Mouse (Mus musculus): ENCODE measurements around the gene Tmem184c.

Gene Tmem184c

DNA sequence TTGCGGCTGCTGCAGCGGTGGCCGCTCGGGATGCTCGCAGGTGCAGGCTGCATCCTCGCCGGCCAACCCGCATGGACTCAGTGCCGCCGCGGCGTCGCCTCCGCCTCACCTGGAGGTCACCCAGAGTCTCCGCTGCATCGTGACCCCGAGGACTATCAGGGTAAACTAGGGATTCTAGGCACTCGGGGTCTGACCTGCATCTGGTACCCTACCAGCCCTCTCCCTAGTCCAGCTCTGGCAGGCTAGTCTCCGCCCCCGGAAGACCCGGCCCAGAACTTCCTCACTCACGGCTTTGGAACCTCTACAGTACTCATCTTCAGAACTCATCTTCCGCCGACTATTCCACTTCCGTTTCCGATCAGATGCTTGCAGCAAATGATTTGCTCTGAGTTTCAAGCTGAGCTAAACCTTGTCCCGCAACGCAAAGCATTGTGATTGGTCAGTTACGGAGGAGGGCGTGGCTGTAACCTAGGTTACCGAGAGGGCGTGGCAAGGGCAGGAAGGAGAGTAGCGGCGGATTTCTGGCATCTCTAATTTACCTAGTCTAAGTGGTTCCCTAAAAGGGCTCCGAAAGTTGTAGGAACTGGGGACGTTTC is at the start of gene Tmem184c:
Gene Tmem184c, minus strand, starts transcription at position 325 of the 596 bp plus-strand sequence.
- peak; percentile 99 for DNase-seq (ENCODE audit: low read depth, low spot score)

GRCm38 (mm10) chr8:77659534-77660080 is 49.1 kb upstream of the Tmem184c start:
- DNase-seq (ENCODE audit: low read depth, low spot score) = peak; percentile 19

DNA sequence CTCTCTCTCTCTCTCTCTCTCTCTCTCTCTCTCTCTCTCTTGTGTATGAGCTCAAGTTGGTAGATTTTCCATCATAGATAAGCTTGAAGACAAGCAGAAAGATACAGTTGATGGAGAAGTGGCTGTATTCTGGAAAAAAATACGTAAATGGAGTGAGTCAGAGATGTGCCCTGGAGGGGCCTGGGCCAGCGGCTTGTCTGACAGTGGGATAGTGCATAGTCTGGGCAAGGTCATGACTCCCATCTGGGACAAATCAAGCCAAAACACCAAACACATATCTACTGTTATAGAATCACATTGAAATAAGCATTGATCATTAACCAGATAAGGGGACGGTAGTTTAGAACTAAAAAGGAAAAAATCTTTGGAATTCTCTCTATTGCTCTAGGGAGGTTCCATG is 47.9 kb upstream of the Tmem184c start:
- no peak for DNase-seq (ENCODE audit: low read depth, low spot score)

GRCm38 (mm10) chr8:77650646-77651190 is 40.2 kb upstream of the Tmem184c start:
- DNase-seq (ENCODE audit: low read depth, low spot score) = no peak

DNA sequence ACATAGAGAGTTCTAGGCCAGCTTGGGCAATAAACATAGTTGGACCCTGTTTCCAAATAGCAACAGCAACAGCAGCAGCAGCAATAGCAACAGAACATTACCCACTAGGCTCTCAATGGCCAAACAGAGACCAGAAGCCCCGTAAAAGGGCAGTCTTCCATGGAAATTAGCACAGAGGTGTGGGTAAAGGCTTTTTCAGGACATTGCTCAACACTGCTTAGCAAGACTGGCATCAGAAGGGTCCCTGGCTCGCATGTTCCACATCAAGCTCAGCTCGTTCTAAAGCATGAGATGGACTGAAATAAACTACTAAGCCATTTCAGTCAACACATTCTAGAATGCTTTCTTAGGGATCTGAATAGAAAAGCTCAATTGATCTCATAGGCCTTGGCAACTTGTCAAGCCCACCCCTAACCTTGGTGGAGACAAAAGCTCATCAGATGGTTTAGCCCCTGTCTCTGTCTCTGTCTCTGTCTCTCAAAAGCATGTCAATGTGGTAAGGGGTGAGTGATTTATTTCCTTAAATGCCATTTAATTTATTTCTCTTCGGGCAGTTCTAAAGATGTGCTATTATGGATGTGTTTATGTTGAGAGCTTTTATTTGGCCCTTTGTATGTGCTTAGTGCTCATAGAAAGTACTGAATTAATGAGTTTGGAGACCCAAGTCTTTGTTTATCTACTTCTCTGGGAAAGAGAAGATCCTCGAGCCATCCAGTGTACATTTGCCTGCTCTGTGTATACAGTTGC is 29.8 kb upstream of the Tmem184c start:
- no peak for DNase-seq (ENCODE audit: low read depth, low spot score)

DNA sequence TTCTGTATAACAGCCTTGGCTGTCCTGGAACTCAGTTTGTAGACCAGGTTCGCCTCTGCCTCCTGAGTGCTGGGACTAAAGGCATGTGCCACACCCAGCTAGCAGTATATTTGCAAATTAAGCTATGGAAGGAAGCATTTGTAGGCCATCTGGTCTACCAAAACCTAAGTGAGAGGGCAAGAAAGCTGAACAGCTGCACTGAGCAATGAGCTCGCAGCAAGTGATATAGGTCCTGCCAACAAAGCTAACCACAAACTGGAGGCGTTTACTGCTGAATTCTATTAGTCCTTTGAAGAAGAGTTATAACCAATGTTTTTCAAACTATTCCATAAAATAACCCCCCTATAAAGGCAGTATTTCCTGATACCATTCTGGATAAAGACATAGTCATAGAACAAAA is 27.1 kb upstream of the Tmem184c start:
- no peak for DNase-seq (ENCODE audit: low read depth, low spot score)

DNA sequence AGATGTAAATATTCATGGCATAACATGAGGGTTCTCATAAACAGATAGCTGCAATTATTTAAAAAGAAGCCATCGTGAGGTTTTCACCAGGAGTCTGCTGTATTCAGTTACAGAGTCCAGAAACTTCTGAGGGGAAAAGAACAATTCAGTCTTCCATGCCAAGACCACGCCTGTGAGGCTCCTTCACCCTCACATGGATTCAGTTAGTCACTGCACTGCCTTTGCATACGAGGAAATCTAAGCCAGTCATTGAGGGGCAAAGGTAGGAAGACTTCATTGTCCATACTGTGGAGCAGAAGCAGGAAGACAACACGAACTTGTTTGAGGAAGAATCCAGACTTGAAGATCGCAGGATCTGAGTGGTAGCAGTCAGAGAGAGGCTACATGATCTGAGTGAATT is 23.5 kb upstream of the Tmem184c start:
- no peak for DNase-seq (ENCODE audit: low read depth, low spot score)

GRCm38 (mm10) chr8:77633211-77633610 is 22.7 kb upstream of the Tmem184c start:
- DNase-seq (ENCODE audit: low read depth, low spot score) = no peak

- no peak for DNase-seq (ENCODE audit: low read depth, low spot score)
These were observed 20.2 kb upstream of the Tmem184c start for GRCm38 (mm10) chr8:77630691-77631090.

DNA sequence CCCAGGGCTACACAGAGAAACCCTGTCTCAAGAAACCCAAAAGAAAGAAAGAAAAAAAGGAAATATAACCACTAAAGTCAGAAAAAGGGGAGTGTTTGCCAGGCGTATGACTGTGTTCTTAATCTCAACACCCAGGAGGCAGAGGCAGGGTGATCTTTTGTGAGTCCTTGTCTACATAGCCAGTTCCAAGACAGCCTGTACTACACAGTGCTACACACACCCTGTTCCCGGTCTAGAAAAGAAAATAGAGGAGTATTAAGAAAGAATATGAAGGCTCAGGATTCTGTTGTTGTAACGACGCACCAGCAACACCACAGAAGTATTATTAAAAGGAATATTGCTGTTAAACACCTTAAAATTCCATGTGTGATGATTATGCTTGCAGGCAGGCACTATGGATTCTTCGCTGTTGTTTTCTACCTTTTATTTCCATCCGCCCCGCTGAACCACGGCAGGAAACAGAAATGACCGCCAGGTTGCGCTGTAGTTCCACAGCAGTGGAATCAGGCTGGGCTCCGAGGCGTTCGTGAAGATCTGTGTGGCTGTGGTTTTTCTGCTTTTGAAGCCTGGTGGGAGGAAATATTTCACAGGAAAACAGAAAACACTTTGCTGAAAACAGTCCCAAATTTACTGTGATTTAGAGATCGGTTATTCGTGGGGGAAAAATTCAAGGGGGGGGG is 19.5 kb upstream of the Tmem184c start:
- DNase-seq (ENCODE audit: low read depth, low spot score) = peak; percentile 34

GRCm38 (mm10) chr8:77623677-77624209 is 13.2 kb upstream of the Tmem184c start:
- DNase-seq (ENCODE audit: low read depth, low spot score) = no peak

DNA sequence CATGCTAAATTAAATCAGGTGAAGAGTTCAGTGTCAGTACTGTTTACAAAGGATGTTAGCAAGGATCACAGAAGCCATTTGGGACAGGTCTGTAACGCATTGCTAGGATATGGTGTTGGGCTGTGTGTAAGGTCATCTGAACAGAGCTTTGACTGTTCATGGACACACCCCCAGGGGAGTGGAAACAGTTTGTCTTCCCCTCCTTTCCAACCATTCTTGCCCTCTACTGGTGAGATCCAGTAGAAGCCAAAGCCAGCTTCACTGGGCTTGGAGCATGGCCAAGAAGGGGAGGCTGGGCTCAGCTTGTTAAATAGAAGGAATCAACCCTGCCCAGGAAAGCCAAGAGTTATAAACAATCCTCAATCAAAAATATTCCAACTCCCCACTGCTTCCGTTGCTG is 7.4 kb upstream of the Tmem184c start:
- DNase-seq (ENCODE audit: low read depth, low spot score) = no peak

DNA sequence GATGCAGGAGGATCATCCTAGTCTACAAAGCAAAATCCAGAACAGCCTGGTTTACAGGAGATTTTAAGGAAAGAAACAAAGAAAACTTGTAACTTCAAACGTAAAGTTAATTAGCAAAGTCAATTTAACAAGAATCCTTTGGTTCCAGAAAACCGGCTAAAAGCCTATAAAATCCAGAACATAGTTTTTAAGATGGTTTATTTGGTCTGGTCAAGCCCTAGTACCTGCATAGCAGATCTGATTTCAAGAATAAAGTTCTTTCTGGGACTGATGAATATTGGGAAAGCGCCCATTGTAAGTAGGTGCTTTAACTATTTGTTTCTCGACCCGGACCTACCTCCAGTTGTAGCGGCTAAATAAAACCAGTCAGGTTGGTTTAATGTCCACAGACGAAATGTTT is 877 bp downstream of the Tmem184c start:
- no peak for DNase-seq (ENCODE audit: low read depth, low spot score)

- DNase-seq (ENCODE audit: low read depth, low spot score) = no peak
These were observed 26.3 kb downstream of the Tmem184c start for GRCm38 (mm10) chr8:77584174-77584573.

DNA sequence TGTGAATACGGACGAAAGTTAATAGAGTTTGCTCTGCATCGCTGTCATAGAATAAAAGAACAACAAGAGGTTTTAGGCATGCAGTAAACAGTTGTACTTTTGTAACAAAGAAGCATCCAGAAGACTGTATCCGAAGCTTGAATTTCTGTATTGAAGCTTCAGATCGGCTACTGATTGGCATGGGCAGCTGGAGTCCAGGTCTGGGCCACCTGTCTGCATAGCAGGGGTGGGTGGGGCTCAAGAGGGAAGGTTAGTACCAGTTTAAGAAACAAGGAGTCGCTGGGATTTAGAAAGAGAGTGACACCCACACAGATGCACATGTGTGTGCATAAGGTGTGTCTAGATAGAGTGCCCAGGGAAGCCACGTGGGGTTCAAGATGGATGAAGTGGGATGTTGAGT is 32.8 kb downstream of the Tmem184c start:
- no peak for DNase-seq (ENCODE audit: low read depth, low spot score)

DNA sequence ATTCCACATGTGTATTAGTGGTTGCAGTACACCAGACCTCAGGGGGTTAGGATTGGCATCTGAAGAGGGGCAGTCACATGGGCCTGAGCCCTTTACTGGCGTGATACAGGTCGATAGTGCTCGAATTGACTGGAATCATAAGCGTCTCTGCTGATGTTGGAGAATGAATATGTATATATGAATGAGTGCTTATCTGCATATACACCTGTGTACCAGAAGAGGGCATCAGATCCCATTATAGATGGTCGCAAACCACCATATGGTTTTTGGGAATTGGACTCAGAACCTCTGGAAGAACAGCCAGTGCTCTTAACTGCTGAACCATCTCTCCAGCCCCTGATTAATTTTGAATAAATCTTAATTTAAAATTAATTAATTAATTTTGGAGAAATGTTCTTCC is 36.3 kb downstream of the Tmem184c start:
- DNase-seq (ENCODE audit: low read depth, low spot score) = no peak

GRCm38 (mm10) chr8:77561441-77561840 is 49.1 kb downstream of the Tmem184c start:
- no peak for DNase-seq (ENCODE audit: low read depth, low spot score)

- no peak for DNase-seq (ENCODE audit: low read depth, low spot score)
These were observed 58.0 kb downstream of the Tmem184c start for GRCm38 (mm10) chr8:77552491-77552890.

- DNase-seq (ENCODE audit: low read depth, low spot score) = no peak
These were observed 60.5 kb downstream of the Tmem184c start for GRCm38 (mm10) chr8:77549881-77550580.

DNA sequence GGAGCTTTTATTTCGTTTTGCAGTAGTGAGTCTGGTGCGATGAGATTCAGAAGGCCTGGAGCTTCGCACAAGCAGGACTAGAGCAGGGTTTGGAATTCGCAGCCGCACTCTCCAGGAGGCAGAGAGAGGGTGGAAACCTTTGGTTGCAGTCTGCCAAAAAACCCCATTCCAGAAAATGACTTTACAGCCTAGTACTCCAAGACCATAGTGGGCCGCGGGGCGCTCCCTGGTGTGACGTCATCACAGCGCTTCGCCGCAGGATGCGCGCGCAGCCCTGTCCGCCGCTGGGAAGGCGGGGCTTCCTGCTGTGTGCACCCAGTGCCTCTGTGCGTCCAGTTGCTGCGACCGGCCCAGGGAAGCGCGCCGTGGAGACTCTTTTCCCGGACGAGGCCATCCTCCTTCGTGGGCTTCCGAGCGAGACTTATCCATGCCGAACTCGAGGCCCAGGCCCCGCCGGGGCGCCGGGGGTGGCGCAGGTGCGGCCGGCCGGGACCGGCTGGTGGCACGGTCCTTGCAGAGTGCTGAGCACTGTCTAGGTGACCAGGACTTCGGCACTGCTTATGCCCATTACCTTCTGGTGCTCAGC is 61.3 kb downstream of the Tmem184c start, which contains the start of gene Prmt9:
Gene Prmt9, plus strand, starts transcription at position 277 of the 586 bp plus-strand sequence.
- DNase-seq (ENCODE audit: low read depth, low spot score) = peak; percentile 78

All from telencephalon, adult 2 months (tissue).